Mouse (Mus musculus): ENCODE data around the gene Midn. TPM values are rescaled to one million over a fixed set of nuclear protein-coding genes. Genes with fewer than 3 reads are reported as not detected.
A peak's percentile ranks its signal among the peaks of the same experiment; 100 is the strongest.

Midn gene
- polyA plus RNA-seq, 1 experiment from 2014 or later, result 3.1 TPM

- Histone ChIP-seq H3K36me3 (replicated peaks) (peaks cover 30% of the 10 kb centered on the region), H3K9ac (peak overlapping the region; percentile 50), H3K9me3 (replicated peaks) (no peaks in the 10 kb centered on the region), H3K27me3 (peaks cover 8% of the 10 kb centered on the region; the same call in 1 of the 2 replicates), H3K4me3 (replicated peaks) (peak overlapping the region; percentile 64), H3K4me2 (peak overlapping the region; percentile 97), H3K27ac (replicated peaks) (peak overlapping the region; percentile 94), H3K4me1 (replicated peaks) (peaks cover 96% of the 10 kb centered on the region)
- ATAC-seq (ENCODE audit: insufficient read depth), result peak; percentile 80
- under 1% methylated on average over 55 of the region's 55 CpGs for WGBS (ENCODE audit: insufficient replicate concordance)
These were observed 11.7 kb downstream of the Midn start for GRCm38 (mm10) chr10:80159561-80160454.

GRCm38 (mm10) chr10:80160455-80161371 is 12.6 kb downstream of the Midn start:
- H3K4me2 ChIP-seq, result peak overlapping the region; percentile 97
- peak overlapping the region; percentile 48 for H3K9ac ChIP-seq
- WGBS (ENCODE audit: insufficient replicate concordance), result 1% methylated on average over 33 of the region's 33 CpGs
- H3K4me3 ChIP-seq (replicated peaks), result peak overlapping the region; percentile 64
- ATAC-seq (ENCODE audit: insufficient read depth), result peak; percentile 35
- H3K4me1 ChIP-seq (replicated peaks), result peaks cover 96% of the 10 kb centered on the region
- peaks cover 8% of the 10 kb centered on the region; the same call in 1 of the 2 replicates for H3K27me3 ChIP-seq
- H3K9me3 ChIP-seq (replicated peaks), result no peaks in the 10 kb centered on the region
- H3K27ac ChIP-seq (replicated peaks), result peak overlapping the region; percentile 94
- peaks cover 21% of the 10 kb centered on the region for H3K36me3 ChIP-seq (replicated peaks)

GRCm38 (mm10) chr10:80161522-80162242 is 13.6 kb downstream of the Midn start:
- peaks cover 11% of the 10 kb centered on the region for H3K36me3 ChIP-seq (replicated peaks)
- peak overlapping the region; percentile 97 for H3K4me2 ChIP-seq
- peak overlapping the region; percentile 48 for H3K9ac ChIP-seq
- peak overlapping the region; percentile 94 for H3K27ac ChIP-seq (replicated peaks)
- ATAC-seq (ENCODE audit: insufficient read depth), result no peak
- peak overlapping the region; percentile 64 for H3K4me3 ChIP-seq (replicated peaks)
- H3K4me1 ChIP-seq (replicated peaks), result peaks cover 96% of the 10 kb centered on the region
- peaks cover 8% of the 10 kb centered on the region; the same call in 1 of the 2 replicates for H3K27me3 ChIP-seq
- WGBS (ENCODE audit: insufficient replicate concordance), result 23% methylated on average over 7 of the region's 7 CpGs
- no peaks in the 10 kb centered on the region for H3K9me3 ChIP-seq (replicated peaks)

GRCm38 (mm10) chr10:80162243-80162608 is 14.2 kb downstream of the Midn start:
- ATAC-seq (ENCODE audit: insufficient read depth), result no peak
- H3K4me2 ChIP-seq, result peak overlapping the region; percentile 97
- peaks cover 8% of the 10 kb centered on the region; the same call in 1 of the 2 replicates for H3K27me3 ChIP-seq
- peaks cover 96% of the 10 kb centered on the region for H3K4me1 ChIP-seq (replicated peaks)
- H3K9ac ChIP-seq, result no peak overlapping the region
- H3K36me3 ChIP-seq (replicated peaks), result peaks cover 6% of the 10 kb centered on the region
- WGBS (ENCODE audit: insufficient replicate concordance), result 63% methylated on average over 3 of the region's 3 CpGs
- H3K4me3 ChIP-seq (replicated peaks), result no peak overlapping the region
- peak overlapping the region; percentile 94 for H3K27ac ChIP-seq (replicated peaks)
- H3K9me3 ChIP-seq (replicated peaks), result no peaks in the 10 kb centered on the region

GRCm38 (mm10) chr10:80162716-80163299 is 14.7 kb downstream of the Midn start:
- H3K4me2 ChIP-seq, result peak overlapping the region; percentile 97; the same call in 1 of the 2 replicates
- no peak overlapping the region for H3K4me3 ChIP-seq (replicated peaks)
- H3K36me3 ChIP-seq (replicated peaks), result no peaks in the 10 kb centered on the region
- WGBS (ENCODE audit: insufficient replicate concordance), result 60% methylated on average over 6 of the region's 6 CpGs
- no peaks in the 10 kb centered on the region for H3K9me3 ChIP-seq (replicated peaks)
- peaks cover 8% of the 10 kb centered on the region; the same call in 1 of the 2 replicates for H3K27me3 ChIP-seq
- H3K4me1 ChIP-seq (replicated peaks), result peaks cover 92% of the 10 kb centered on the region
- no peak for ATAC-seq (ENCODE audit: insufficient read depth)
- H3K9ac ChIP-seq, result no peak overlapping the region
- H3K27ac ChIP-seq (replicated peaks), result peak overlapping the region; percentile 94

- H3K9ac ChIP-seq, result no peak overlapping the region
- H3K4me1 ChIP-seq (replicated peaks), result peaks cover 87% of the 10 kb centered on the region
- 70% methylated on average over 8 of the region's 8 CpGs for WGBS (ENCODE audit: insufficient replicate concordance)
- no peaks in the 10 kb centered on the region for H3K36me3 ChIP-seq (replicated peaks)
- ATAC-seq (ENCODE audit: insufficient read depth), result no peak
- no peaks in the 10 kb centered on the region for H3K9me3 ChIP-seq (replicated peaks)
- no peak overlapping the region for H3K4me3 ChIP-seq (replicated peaks)
- H3K4me2 ChIP-seq, result peak overlapping the region; percentile 97
- H3K27ac ChIP-seq (replicated peaks), result no peak overlapping the region
- H3K27me3 ChIP-seq, result peaks cover 8% of the 10 kb centered on the region; the same call in 1 of the 2 replicates
These were observed 15.6 kb downstream of the Midn start for GRCm38 (mm10) chr10:80163721-80164120.

- Histone ChIP-seq H3K27ac (replicated peaks) (peak overlapping the region; percentile 74), H3K9me3 (replicated peaks) (no peaks in the 10 kb centered on the region), H3K9ac (peak overlapping the region; percentile 55), H3K36me3 (replicated peaks) (no peaks in the 10 kb centered on the region), H3K4me1 (replicated peaks) (peaks cover 87% of the 10 kb centered on the region), H3K27me3 (peaks cover 8% of the 10 kb centered on the region; the same call in 1 of the 2 replicates), H3K4me3 (replicated peaks) (peak overlapping the region; percentile 57), H3K4me2 (peak overlapping the region; percentile 97)
- ATAC-seq (ENCODE audit: insufficient read depth), result no peak
- 13% methylated on average over 44 of the region's 44 CpGs for WGBS (ENCODE audit: insufficient replicate concordance)
These were observed 16.3 kb downstream of the Midn start for GRCm38 (mm10) chr10:80164161-80164997.

GRCm38 (mm10) chr10:80164998-80165344 is 16.9 kb downstream of the Midn start:
- peak overlapping the region; percentile 57 for H3K4me3 ChIP-seq (replicated peaks)
- H3K27ac ChIP-seq (replicated peaks), result peak overlapping the region; percentile 74
- no peaks in the 10 kb centered on the region for H3K9me3 ChIP-seq (replicated peaks)
- peaks cover 88% of the 10 kb centered on the region for H3K4me1 ChIP-seq (replicated peaks)
- H3K36me3 ChIP-seq (replicated peaks), result peaks cover 6% of the 10 kb centered on the region
- H3K4me2 ChIP-seq, result peak overlapping the region; percentile 97
- peaks cover 8% of the 10 kb centered on the region; the same call in 1 of the 2 replicates for H3K27me3 ChIP-seq
- peak overlapping the region; percentile 55 for H3K9ac ChIP-seq
- under 1% methylated on average over 17 of the region's 17 CpGs for WGBS (ENCODE audit: insufficient replicate concordance)
- ATAC-seq (ENCODE audit: insufficient read depth), result peak; percentile 34

- Histone ChIP-seq H3K27me3 (peaks cover 8% of the 10 kb centered on the region; the same call in 1 of the 2 replicates), H3K4me3 (replicated peaks) (peak within 1 kb of the TSS; percentile 87), H3K27ac (replicated peaks) (peak within 1 kb of the TSS; percentile 83), H3K9me3 (replicated peaks) (no peaks in the 10 kb centered on the region), H3K9ac (peak within 1 kb of the TSS; percentile 55), H3K4me1 (replicated peaks) (peaks cover 88% of the 10 kb centered on the region), H3K36me3 (replicated peaks) (peaks cover 12% of the 10 kb centered on the region), H3K4me2 (peak within 1 kb of the TSS; percentile 97)
- no peak for ATAC-seq (ENCODE audit: insufficient read depth)
- 30% methylated on average over 20 of the region's 20 CpGs for WGBS (ENCODE audit: insufficient replicate concordance)
These were observed 17.5 kb downstream of the Midn start, which contains the start of gene Cirbp for GRCm38 (mm10) chr10:80165392-80166128. Gene Cirbp, plus strand, starts transcription at chr10:80165985.
